Mouse (Mus musculus): ENCODE measurements around the gene Arhgef2. TPM values are rescaled to one million over a fixed set of nuclear protein-coding genes. Genes with fewer than 3 reads are reported as not detected.

Gene Arhgef2
- polyA plus RNA-seq, 2 experiments: 8.9 to 10.1 TPM

- no peak overlapping the region for H3K27ac ChIP-seq
- TF ChIP-seq EP300 (IDR thresholded peaks at IDR 0.05; ENCODE audit: low read depth) (no peak), CTCF (IDR thresholded peaks at IDR 0.05; ENCODE audit: low read depth) (no peak)
- H3K4me2 ChIP-seq (ENCODE audit: low read depth): no peak overlapping the region
- H3K27me3 ChIP-seq (ENCODE audit: control insufficient read depth, insufficient read depth, low read length): no peaks in the 10 kb centered on the region
- H3K9me3 ChIP-seq (ENCODE audit: control insufficient read depth, low read length): no peaks in the 10 kb centered on the region
- WGBS (ENCODE audit: insufficient replicate concordance): 74% methylated on average over 7 of the region's 7 CpGs
- no peaks in the 10 kb centered on the region for H3K36me3 ChIP-seq (replicated peaks; ENCODE audit: control insufficient read depth, insufficient read depth, low read depth)
- DNase-seq (ENCODE audit: low read depth in 3 of 3, low spot score in 3 of 3) (no peak), ATAC-seq (ENCODE audit: insufficient read depth) (no peak)
- H3K4me3 ChIP-seq (ENCODE audit: insufficient read depth in 1 of 2, low read depth in 2 of 2, low read length in 2 of 2): no peak overlapping the region
- H3K9ac ChIP-seq (replicated peaks): no peak overlapping the region
- H3K4me1 ChIP-seq (replicated peaks; ENCODE audit: control insufficient read depth in 2 of 2, insufficient read depth in 2 of 2, low read length in 1 of 2): peaks cover 0 to 6% of the 10 kb centered on the region in 2 experiments; a peak in 3 of 4 replicates
Observed at GRCm38 (mm10) chr3:88604863-88605262, 903 bp upstream of the Arhgef2 start.

GRCm38 (mm10) chr3:88607065-88607757, 1.4 kb downstream of the Arhgef2 start:
- Histone ChIP-seq H3K27me3 (ENCODE audit: control insufficient read depth, insufficient read depth, low read length) (no peaks in the 10 kb centered on the region), H3K9me3 (ENCODE audit: control insufficient read depth, low read length) (no peaks in the 10 kb centered on the region), H3K4me3 (ENCODE audit: insufficient read depth in 1 of 2, low read depth in 2 of 2, low read length in 2 of 2) (peak overlapping the region in 1 of 2 experiments; percentile 31; a peak in 1 of 4 replicates), H3K4me2 (ENCODE audit: low read depth) (peak overlapping the region; percentile 48), H3K9ac (replicated peaks) (no peak overlapping the region), H3K4me1 (replicated peaks; ENCODE audit: control insufficient read depth in 2 of 2, insufficient read depth in 2 of 2, low read length in 1 of 2) (peaks cover 0 to 6% of the 10 kb centered on the region in 2 experiments; a peak in 3 of 4 replicates), H3K27ac (no peak overlapping the region), H3K36me3 (replicated peaks; ENCODE audit: control insufficient read depth, insufficient read depth, low read depth) (no peaks in the 10 kb centered on the region)
- DNase-seq (ENCODE audit: low read depth in 3 of 3, low spot score in 3 of 3) (peak; percentile 57 to 76 (median 65)), ATAC-seq (ENCODE audit: insufficient read depth) (peak; percentile 85)
- TF ChIP-seq CTCF (IDR thresholded peaks at IDR 0.05; ENCODE audit: low read depth): peak; percentile 100
- no peak for TF ChIP-seq EP300 (IDR thresholded peaks at IDR 0.05; ENCODE audit: low read depth)
- WGBS (ENCODE audit: insufficient replicate concordance): under 1% methylated on average over 20 of the region's 20 CpGs

- Histone ChIP-seq H3K9me3 (ENCODE audit: control insufficient read depth, low read length) (no peaks in the 10 kb centered on the region), H3K4me2 (ENCODE audit: low read depth) (peak overlapping the region; percentile 44; the same call in 1 of the 2 replicates), H3K4me3 (ENCODE audit: insufficient read depth in 1 of 2, low read depth in 2 of 2, low read length in 2 of 2) (no peak overlapping the region), H3K9ac (replicated peaks) (no peak overlapping the region), H3K27ac (no peak overlapping the region), H3K36me3 (replicated peaks; ENCODE audit: control insufficient read depth, insufficient read depth, low read depth) (no peaks in the 10 kb centered on the region), H3K27me3 (ENCODE audit: control insufficient read depth, insufficient read depth, low read length) (no peaks in the 10 kb centered on the region), H3K4me1 (replicated peaks; ENCODE audit: control insufficient read depth in 2 of 2, insufficient read depth in 2 of 2, low read length in 1 of 2) (peaks cover 0 to 6% of the 10 kb centered on the region in 2 experiments; a peak in 3 of 4 replicates)
- TF ChIP-seq EP300 (IDR thresholded peaks at IDR 0.05; ENCODE audit: low read depth) (no peak), CTCF (IDR thresholded peaks at IDR 0.05; ENCODE audit: low read depth) (no peak)
- no peak for DNase-seq (ENCODE audit: low read depth in 3 of 3, low spot score in 3 of 3)
- ATAC-seq (ENCODE audit: insufficient read depth): peak; percentile 42
- 29% methylated on average over 10 of the region's 10 CpGs for WGBS (ENCODE audit: insufficient replicate concordance)
Observed at GRCm38 (mm10) chr3:88607758-88608138, 2.0 kb downstream of the Arhgef2 start.

GRCm38 (mm10) chr3:88609066-88609465, 3.3 kb downstream of the Arhgef2 start:
- Histone ChIP-seq H3K36me3 (replicated peaks; ENCODE audit: control insufficient read depth, insufficient read depth, low read depth) (no peaks in the 10 kb centered on the region), H3K27me3 (ENCODE audit: control insufficient read depth, insufficient read depth, low read length) (no peaks in the 10 kb centered on the region), H3K9me3 (ENCODE audit: control insufficient read depth, low read length) (no peaks in the 10 kb centered on the region), H3K4me2 (ENCODE audit: low read depth) (no peak overlapping the region), H3K9ac (replicated peaks) (no peak overlapping the region), H3K27ac (no peak overlapping the region), H3K4me1 (replicated peaks; ENCODE audit: control insufficient read depth in 2 of 2, insufficient read depth in 2 of 2, low read length in 1 of 2) (peaks cover 0 to 6% of the 10 kb centered on the region in 2 experiments; a peak in 3 of 4 replicates), H3K4me3 (ENCODE audit: insufficient read depth in 1 of 2, low read depth in 2 of 2, low read length in 2 of 2) (no peak overlapping the region)
- TF ChIP-seq EP300 (IDR thresholded peaks at IDR 0.05; ENCODE audit: low read depth) (no peak), CTCF (IDR thresholded peaks at IDR 0.05; ENCODE audit: low read depth) (no peak)
- DNase-seq (ENCODE audit: low read depth in 3 of 3, low spot score in 3 of 3) (no peak), ATAC-seq (ENCODE audit: insufficient read depth) (no peak)
- 56% methylated on average over 4 of the region's 4 CpGs for WGBS (ENCODE audit: insufficient replicate concordance)

- Histone ChIP-seq H3K4me2 (ENCODE audit: low read depth) (no peak overlapping the region), H3K4me3 (ENCODE audit: insufficient read depth in 1 of 2, low read depth in 2 of 2, low read length in 2 of 2) (no peak overlapping the region), H3K9ac (replicated peaks) (no peak overlapping the region), H3K9me3 (ENCODE audit: control insufficient read depth, low read length) (no peaks in the 10 kb centered on the region), H3K27ac (no peak overlapping the region), H3K4me1 (replicated peaks; ENCODE audit: control insufficient read depth in 2 of 2, insufficient read depth in 2 of 2, low read length in 1 of 2) (peaks cover 11 to 12% of the 10 kb centered on the region in 2 experiments), H3K27me3 (ENCODE audit: control insufficient read depth, insufficient read depth, low read length) (no peaks in the 10 kb centered on the region), H3K36me3 (replicated peaks; ENCODE audit: control insufficient read depth, insufficient read depth, low read depth) (no peaks in the 10 kb centered on the region)
- WGBS (ENCODE audit: insufficient replicate concordance): 70% methylated on average over 8 of the region's 8 CpGs
- TF ChIP-seq EP300 (IDR thresholded peaks at IDR 0.05; ENCODE audit: low read depth) (no peak), CTCF (IDR thresholded peaks at IDR 0.05; ENCODE audit: low read depth) (no peak)
- DNase-seq (ENCODE audit: low read depth in 3 of 3, low spot score in 3 of 3) (no peak), ATAC-seq (ENCODE audit: insufficient read depth) (no peak)
Observed at GRCm38 (mm10) chr3:88614418-88614817, 8.7 kb downstream of the Arhgef2 start.
